Mouse (Mus musculus) ES-Bruce4 (cell line): ENCODE measurements at regions not wholly inside any gene's neighbourhood (a gene's known extent, or its start where the extent isn't known, plus 50 kb on each side); places are given as distances from the start of the nearest gene placed in this dataset.

Experiments used
- CTCF ChIP-seq: IDR thresholded peaks from one replicate; pipeline ENCODE4 v1.8.1; 2011; ENCODE audit warnings: low read depth, low read length
- POLR2A ChIP-seq: IDR thresholded peaks from one replicate; pipeline ENCODE4 v1.8.1; 2011; ENCODE audit warnings: low read length; ENCODE audit not compliant: insufficient read depth

DNA sequence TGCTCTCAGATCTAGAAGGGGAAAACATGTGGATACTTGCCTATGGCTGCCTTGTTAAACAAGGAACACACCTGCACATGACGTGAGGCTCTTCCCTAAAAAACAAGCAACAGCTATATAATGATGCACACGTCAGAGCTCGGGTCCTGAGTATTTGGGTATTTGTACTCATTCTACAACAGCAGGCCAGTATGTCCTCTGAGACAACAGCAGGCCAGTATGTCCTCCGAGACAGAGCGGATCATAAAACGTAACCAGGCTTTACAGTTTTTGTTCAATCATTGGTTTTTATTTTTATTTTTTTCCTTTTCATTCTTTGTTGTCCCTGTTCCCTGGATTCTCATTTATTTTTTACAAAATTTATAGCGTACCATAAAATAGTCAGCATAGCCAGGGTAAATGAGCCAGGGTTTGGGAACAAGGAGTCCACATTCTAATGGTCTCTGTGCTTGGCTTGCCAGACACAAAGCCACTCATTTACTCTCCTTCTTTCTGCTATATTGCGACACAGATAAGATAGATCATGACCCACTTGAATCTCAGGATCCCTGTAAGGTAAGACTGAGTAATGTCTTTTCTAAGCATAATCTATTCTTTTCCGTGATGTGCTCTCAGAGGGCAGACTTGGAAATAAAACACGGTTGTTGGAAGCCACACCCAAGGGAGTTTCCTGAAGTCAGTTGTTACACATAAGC is 111.8 kb downstream of the Avpr1a start:
- no peak for TF ChIP-seq CTCF
- TF ChIP-seq POLR2A = no peak
